Mouse (Mus musculus): ENCODE measurements around the gene Kcnk4. TPM values are rescaled to one million over a fixed set of nuclear protein-coding genes. Genes with fewer than 3 reads are reported as not detected.
A peak's percentile ranks its signal among the peaks of the same experiment; 100 is the strongest.

Kcnk4 gene
- total RNA-seq, 2 experiments from 2014 or later: not detected

DNA sequence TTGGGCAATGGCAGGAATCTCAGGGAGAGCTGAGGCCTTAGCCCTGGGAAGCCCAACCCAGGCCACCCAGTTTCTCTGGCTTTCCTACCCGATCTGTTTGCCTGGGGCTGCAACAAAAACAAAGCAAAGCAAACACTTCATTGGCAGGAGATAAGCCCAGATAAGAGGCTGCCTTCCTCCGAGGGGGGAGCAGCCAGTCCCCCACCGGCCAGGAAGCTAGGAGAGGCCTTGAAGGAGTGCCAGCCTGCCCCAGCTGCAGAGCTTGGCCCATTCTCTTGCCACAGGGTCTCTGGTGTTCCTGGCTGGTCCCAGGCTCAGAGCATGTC, 18.4 kb upstream of the Kcnk4 start:
- no peak for TF ChIP-seq CTCF (IDR thresholded peaks at IDR 0.05)
- Histone ChIP-seq H3K4me3 (peak overlapping the region; percentile 82), H3K27ac (peak overlapping the region; percentile 100)
- intact Hi-C loops (cut with DNase I): loop anchor here (2.0 kb wide), 1 partner anchor 16 kb away; no protein-coding TSS in a partner anchor
- DNase-seq: peak; percentile 65

DNA sequence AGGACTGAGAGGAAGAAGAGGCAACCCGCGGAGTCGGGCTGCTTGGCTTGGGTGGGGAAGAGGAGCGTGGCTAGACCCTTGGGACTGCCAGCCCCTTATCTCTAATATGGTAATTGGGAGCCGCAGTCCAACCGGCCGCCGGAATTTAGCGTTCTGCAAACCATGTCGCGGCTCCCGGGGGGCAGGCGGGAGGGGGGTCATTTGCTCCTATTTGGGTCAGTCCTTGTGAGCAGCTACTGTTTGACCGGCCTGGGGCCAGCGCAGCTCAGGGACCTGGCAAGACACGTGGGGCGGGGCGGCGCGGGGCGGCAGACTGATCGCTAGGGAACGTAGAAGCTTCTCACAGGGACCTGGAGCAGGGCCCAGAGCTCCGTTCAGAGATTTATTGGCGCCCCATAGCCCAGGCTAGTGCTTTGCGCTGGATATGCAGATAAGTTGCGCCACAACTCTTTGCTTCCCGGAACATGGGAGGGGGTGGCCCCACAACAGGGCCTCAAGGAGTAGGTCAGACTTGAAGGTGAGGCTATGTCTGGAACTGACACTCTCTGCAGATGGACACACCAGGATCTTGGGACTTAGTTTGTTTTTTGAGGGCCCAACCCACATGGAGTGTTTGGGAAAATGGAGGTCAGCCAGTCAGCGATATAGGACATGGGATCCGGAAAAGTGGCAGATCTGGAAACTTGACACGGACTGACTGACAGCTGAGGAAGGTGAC, 17.8 kb upstream of the Kcnk4 start:
- TF ChIP-seq CTCF (IDR thresholded peaks at IDR 0.05): no peak
- H3K4me3 ChIP-seq: peak overlapping the region; percentile 82
- intact Hi-C loops (cut with DNase I): loop anchor here (1.0 to 2.0 kb wide), 2 partner anchors 10 to 17 kb away; partner anchors contain the start of gene Gpr137
- DNase-seq: peak; percentile 93
- H3K27ac ChIP-seq: peak overlapping the region; percentile 100

DNA sequence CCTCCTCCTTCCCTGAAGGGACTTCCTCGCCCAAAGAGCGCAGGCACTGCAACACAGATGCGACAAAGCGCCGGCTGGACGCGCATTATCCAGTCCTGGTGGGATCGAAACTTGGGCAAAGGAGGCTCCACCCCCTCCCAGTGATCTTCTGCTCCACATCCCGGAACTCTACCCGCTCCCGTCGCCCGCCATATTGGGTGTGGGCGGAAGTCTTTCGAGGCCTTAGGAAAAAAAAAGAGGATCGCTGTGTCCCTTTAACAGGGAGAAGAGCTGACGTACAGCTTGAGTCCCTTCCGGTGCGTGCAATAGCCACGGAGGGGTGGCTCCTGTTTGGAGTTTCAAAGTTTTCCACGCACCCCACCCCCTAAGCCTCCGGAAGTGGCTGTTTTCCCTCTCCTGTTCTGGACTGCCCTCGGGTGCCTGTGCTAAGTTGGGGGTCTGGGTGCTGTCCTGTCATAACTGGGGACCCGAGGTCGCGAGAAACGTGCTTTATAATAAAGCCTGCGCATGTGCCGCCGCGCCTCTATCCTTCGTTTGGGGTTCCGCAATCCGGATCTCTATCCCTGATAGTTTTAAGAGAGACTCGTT, 17.2 kb upstream of the Kcnk4 start:
- peak; percentile 95 for DNase-seq
- intact Hi-C loops (cut with DNase I): loop anchor here (1.0 kb wide), 1 partner anchor 9 kb away; the partner anchor contains the start of gene Gpr137
- no peak for TF ChIP-seq CTCF (IDR thresholded peaks at IDR 0.05)
- peak overlapping the region; percentile 100 for H3K27ac ChIP-seq
- peak overlapping the region; percentile 82 for H3K4me3 ChIP-seq

DNA sequence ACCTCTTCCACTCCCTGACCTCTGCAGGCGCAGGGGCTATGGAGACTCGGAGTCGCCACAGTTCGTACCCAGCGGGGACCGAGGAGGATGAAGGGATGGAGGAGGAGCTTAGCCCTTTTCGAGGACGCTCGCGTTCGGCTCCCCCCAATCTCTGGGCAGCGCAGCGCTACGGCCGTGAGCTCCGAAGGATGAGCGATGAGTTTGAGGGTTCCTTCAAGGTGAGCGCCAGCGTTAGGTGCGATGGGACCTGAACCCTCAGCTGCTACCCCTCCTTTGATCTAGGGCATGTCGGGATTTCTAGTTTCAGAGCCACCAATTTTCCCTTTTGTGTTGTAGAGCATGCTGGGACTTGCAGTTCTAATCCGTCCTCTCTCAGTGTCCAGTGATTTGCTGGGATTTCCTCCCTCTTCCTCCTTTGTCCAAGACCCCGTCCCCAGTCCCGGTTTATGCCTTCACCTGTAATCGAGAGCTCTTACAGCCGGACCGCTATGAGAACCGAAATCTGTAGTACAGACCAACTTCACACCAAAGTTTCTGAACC, 16.4 kb upstream of the Kcnk4 start:
- no peak for TF ChIP-seq CTCF (IDR thresholded peaks at IDR 0.05)
- peak; percentile 54 for DNase-seq
- intact Hi-C loops (cut with DNase I): loop anchor here (1.0 kb wide), 1 partner anchor 8 kb away; the partner anchor contains the start of gene Gpr137
- Histone ChIP-seq H3K4me3 (peak overlapping the region; percentile 82), H3K27ac (peak overlapping the region; percentile 100)

DNA sequence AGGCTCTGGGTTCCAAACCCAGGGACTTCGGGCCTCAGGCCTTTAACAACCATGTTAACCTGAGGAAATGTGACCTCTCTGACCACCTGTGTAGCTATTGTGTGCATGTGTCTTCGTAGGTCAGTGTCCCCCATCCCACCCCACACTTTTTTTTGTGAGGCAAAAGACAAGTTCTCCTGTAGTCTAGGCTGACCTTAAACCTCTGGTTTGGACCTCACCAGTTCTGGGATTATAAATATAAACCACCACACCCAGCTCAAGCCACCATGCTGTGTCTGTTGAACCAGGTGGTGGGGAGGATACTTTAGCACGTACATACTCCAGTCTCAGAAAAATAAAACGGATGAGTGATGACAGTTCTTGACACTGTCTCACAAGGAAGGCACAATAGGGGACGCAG, 15.6 kb upstream of the Kcnk4 start:
- DNase-seq: no peak
- no peak for TF ChIP-seq CTCF (IDR thresholded peaks at IDR 0.05)
- intact Hi-C loops (cut with DNase I): no loop called here
- no peak overlapping the region; the same call in 1 of the 2 replicates for H3K27ac ChIP-seq
- peak overlapping the region; percentile 82 for H3K4me3 ChIP-seq

DNA sequence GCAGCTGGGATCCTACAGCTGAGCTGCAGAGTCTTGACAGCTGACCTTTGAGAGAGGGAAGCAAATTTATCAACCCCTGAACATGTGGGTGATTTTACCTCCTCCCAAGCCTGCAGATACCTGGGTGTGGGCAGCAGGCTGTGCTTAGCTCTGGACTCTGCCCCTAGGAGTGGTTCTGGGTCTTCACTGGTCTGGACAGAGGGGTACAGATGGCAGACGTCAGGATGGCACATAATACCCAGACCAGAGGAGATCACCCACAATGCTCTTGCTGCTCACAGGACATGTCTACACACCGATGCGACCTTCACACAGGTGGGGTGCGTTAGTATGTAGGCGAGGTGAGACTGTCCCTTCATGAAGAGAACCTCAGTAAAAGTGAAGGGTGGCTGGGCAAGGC, 15.2 kb upstream of the Kcnk4 start:
- intact Hi-C loops (cut with DNase I): no loop called here
- no peak for DNase-seq
- TF ChIP-seq CTCF (IDR thresholded peaks at IDR 0.05): no peak
- Histone ChIP-seq H3K27ac (no peak overlapping the region), H3K4me3 (no peak overlapping the region)

DNA sequence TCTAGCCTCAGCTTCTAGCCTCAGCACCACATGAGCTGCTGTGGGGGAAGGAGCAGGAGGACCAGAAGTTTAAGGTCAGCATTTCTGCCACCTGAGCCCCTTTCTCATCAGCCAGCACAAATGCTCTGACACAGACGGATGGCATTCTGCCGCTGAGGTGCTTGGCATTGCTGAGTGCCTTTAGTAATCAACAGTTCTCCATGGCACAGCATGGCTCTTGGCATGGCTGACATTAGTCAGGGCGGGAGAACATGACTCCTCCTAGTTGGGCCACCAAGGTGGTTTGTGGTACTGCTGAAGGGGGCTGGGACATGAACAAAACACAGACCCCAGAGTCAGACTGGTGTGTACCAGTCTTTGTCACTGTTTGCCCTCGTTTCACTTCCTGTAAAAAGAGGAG, 13.9 kb upstream of the Kcnk4 start:
- no peak for DNase-seq
- Histone ChIP-seq H3K27ac (no peak overlapping the region), H3K4me3 (no peak overlapping the region)
- intact Hi-C loops (cut with DNase I): no loop called here
- no peak for TF ChIP-seq CTCF (IDR thresholded peaks at IDR 0.05)

DNA sequence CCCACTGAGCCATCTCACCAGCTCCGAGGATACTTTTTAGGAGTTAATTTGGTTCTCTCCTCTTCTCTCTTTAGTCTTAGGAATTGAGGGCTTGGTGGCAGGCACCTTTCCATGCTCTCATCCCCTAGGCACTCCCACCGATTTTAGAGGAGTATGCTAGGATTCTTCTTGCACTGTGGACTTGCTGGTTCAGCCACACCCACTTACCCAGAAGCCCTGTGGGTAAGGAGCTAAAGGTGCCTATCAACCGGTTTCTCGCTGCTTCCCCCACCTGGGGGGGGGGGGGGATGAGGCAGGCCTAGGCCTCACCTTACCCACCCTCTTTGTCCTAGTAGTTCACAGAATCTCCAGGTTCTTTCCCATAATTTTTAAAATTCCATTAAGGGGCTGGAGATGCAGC, 13.4 kb upstream of the Kcnk4 start:
- intact Hi-C loops (cut with DNase I): no loop called here
- Histone ChIP-seq H3K4me3 (no peak overlapping the region), H3K27ac (no peak overlapping the region)
- DNase-seq: no peak
- TF ChIP-seq CTCF (IDR thresholded peaks at IDR 0.05): no peak

DNA sequence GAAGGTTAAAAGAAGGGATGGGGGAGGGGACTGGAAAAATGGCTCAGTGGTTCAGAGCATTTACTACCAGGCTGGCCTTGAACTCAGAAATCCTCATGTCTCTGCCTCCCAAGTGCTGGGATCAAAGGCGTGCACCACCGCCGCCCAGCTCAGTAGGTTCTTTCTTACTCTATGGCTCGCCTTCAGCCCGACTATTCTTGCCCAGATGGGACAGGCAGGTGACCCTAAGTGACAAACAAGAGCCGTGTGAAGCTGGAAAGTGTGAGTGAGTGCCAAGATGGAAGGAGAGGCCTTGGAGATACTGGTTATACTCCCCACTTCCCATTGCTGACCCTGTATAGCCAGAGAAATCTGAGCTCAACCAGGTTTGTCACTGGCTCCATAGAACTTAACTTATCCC, 9.4 kb upstream of the Kcnk4 start:
- Histone ChIP-seq H3K4me3 (no peak overlapping the region), H3K27ac (no peak overlapping the region)
- no peak for TF ChIP-seq CTCF (IDR thresholded peaks at IDR 0.05)
- intact Hi-C loops (cut with DNase I): no loop called here
- no peak for DNase-seq

DNA sequence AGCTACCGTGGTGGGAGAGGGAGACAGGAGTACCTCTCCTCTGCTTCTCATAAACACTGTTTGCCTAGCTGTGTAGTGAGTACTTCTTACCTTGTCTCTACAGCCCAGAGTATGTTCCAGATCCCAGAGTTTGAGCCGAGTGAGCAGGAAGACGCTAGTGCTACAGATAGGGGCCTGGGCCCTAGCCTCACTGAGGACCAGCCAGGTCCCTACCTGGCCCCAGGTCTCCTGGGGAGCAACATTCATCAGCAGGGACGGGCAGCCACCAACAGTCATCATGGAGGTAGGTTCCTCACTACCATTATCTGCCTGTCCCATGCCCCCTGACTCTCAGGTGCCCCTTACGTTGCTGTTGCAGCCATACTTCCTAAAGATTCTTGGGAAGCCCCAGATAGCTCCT, 8.4 kb upstream of the Kcnk4 start:
- Histone ChIP-seq H3K4me3 (peak overlapping the region; percentile 93), H3K27ac (peak overlapping the region; percentile 95)
- TF ChIP-seq CTCF (IDR thresholded peaks at IDR 0.05): no peak
- DNase-seq: no peak
- intact Hi-C loops (cut with DNase I): loop anchor here (1.0 kb wide), 1 partner anchor 9 kb away; no protein-coding TSS in a partner anchor

DNA sequence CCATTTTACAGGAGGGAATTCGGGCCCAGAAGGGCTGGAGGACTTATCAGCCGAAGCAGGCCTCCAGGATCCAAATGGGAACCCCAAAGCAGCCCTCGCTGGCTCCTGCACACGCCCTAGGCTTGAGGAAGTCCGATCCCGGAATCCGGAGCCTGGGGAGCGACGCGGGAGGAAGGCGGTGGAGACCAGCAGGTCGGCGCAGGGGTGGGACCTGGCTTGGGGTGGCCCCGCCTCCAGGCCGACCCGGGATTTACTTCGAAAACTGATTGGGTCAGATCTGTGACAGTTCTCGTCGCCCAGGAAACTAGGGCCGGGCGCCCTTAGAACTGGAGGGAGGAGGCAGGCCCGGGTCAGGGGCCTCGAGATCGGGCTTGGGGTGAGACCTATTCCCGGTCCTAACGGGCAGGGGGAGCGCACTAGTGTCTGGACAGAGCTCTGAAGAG, 8.0 kb upstream of the Kcnk4 start, which contains the start of gene Gpr137:
Gene Gpr137 (minus strand): TSS at position 232 of the 443 bp plus-strand sequence.
- H3K4me3 ChIP-seq: peak within 1 kb of the TSS; percentile 93
- peak within 1 kb of the TSS; percentile 95 for H3K27ac ChIP-seq
- no peak for TF ChIP-seq CTCF (IDR thresholded peaks at IDR 0.05)
- DNase-seq: peak; percentile 98
- intact Hi-C loops (cut with DNase I): loop anchor here (1.0 kb wide), 1 partner anchor 9 kb away; no protein-coding TSS in a partner anchor

DNA sequence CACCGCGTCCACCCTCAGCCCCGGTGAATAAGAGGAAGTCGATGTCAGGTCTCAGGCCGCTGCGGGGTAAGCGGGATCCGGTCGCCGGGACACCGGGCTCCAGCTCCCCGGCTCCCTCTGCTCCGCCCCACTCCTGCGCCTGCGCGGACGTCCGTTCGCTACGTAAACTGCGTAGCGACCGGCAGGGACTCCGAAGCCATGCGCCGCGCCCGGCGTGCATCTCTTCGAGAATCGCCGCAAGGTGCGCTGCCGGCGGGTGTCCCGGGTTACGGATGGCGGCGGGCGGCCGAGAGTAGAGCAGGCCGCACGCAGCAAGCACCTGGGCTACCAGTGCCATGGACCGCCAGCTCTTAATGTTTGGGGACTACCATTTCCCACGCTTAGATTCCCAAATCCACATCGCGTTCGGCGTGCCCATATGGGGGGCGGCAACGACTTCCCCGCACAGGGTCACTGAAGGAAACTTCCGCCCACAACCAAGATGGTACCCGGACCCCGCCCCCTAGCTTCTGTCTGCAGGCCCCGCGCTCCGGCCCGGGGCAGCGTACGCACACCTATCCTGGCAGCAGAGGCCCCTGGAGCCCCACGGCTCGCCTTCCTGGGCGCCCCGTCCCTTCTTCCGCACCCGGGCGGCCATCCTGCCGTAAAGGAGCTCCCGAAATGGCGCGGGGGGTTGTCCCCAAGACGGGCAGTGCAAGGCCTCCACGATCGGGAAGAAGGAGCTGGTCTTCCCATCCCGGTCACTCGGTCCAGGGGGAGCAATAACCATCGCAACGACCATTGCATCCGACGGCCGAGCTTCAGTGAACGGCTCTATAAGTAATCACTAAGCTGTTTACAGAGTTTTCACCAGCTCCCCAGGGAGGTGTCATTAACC, 7.3 kb upstream of the Kcnk4 start, which contains the start of gene Bad:
Gene Bad (plus strand): TSS at position 490 of the 877 bp plus-strand sequence.
- peak; percentile 34 for TF ChIP-seq CTCF (IDR thresholded peaks at IDR 0.05)
- DNase-seq: peak; percentile 96
- intact Hi-C loops (cut with DNase I): loop anchor here (1.0 kb wide), 1 partner anchor 10 kb away; no protein-coding TSS in a partner anchor
- peak within 1 kb of the TSS; percentile 93 for H3K4me3 ChIP-seq
- H3K27ac ChIP-seq: peak within 1 kb of the TSS; percentile 95

Measured in gastrocnemius, adult 2 months (tissue).